Mouse (Mus musculus) fat pad, adult 2 months (tissue): Measurements from ENCODE around the gene Cox6b2.

ENCODE experiments used
- DNase-seq: peaks from one replicate; pipeline ENCODE4 v3.0.0-alpha.2; 2011; ENCODE audit warnings: low read depth, low spot score; ENCODE audit errors: extremely low read depth

The Cox6b2 gene

DNA sequence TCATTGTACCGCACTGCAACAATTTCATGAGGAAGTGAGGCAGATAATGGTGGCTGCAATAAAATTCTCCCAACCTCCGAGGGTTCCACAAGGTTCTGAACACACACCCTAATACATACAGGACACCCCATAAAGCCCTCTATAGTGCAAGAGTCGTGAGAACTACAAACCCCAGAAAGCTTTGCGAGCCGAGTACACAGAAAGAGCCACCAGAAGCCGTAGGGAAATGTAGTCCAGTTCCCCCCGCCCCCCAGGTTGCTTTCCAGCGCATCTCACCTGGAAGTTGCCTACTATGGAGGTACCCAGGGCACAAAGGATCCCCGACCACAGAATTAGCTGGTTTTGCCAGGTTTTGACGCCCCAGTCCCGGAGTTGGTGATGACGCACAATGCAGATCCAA lies 29.4 kb downstream of the Cox6b2 start:
- DNase-seq = no peak

DNA sequence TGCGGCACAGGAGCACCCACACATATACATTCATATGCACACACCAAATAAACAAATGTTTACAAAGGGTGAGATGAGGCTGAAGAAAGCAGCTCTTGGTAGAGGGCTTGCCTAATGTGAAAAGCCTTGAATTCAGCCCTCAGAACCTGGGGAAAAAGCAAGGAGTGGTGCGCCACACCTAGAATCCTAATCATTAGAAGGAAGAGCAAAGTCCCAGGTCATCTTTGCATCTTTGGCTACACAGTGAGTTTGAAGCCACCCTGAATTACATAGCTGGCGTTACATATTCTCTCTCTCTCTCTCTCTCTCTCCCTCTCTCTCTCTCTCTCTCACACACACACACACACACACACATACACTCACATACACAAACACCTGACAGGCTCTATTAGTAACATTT lies 33.6 kb downstream of the Cox6b2 start:
- DNase-seq = no peak

GRCm38 (mm10) chr7:4716955-4717354 lies 35.9 kb downstream of the Cox6b2 start:
- no peak for DNase-seq

DNA sequence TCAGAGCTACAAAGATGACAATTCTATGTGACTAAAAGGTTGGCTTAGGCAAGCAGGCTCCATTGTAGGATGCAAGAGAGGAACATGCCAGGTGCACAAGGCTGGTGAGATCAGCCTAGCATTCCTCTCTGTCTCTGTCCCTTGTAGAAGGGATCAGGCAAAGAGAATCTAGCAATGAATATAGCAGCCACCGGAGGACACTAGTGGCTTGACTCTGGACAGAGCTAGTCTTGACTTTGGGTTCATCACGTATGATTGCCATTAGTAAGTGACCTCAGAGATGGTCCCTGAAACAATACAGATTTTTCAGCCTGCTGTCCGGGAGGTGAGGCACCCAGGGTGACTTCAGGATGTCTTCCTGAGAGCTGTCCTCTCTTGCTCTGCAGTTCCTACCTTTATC lies 40.3 kb downstream of the Cox6b2 start:
- DNase-seq = no peak

GRCm38 (mm10) chr7:4705098-4705497 lies 47.8 kb downstream of the Cox6b2 start:
- no peak for DNase-seq

DNA sequence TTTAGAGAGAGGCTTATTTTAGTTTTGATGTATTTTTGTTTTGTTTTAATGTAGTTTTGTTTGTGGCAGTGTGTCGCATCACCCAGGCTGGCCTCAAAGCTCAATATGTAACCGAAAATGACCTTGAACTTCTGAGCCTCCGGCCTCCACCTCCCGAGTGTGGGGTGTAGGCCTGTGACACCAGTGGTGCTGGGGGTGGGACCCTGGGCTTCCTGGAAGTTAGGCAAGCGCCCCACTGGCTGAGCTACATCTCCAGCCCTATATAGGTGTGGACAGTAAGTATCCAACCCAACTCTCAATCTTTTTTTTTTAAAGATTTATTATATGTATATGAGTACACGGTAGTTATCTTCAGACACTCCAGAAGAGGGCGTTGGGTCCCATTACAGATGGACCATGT lies 49.7 kb downstream of the Cox6b2 start:
- DNase-seq = no peak

DNA sequence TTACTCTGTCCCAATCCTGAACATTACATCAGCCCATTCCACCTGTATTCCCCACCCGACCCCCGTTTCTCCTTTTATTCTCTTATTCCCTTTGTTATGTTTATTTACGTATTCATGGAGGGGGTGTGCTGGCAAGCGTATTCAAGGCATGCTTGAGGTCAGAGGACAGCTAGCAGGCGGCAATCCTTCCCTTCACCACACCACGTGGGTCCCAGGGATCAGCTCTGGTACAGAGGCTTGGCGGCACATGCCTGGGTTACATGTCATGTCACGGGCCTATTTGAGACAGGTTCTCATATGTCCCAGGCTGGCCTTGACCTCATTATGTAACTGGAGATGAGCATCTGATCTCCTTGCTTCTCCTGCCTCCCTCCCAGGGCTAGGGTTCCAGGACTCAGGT lies 50.6 kb downstream of the Cox6b2 start:
- DNase-seq = no peak
